Mouse (Mus musculus) skeletal muscle tissue, adult 2 months (tissue): ENCODE results near the gene Psmc4.

Experiments used
- DNase-seq: peaks from one replicate; pipeline ENCODE4 v3.0.0-alpha.2; 2012; ENCODE audit warnings: low read depth, low spot score

The Psmc4 gene

GRCm38 (mm10) chr7:28049476-28050409, at the start of gene Psmc4:
Psmc4 (minus strand) TSS chr7:28050101.
- peak; percentile 99 for DNase-seq

- no peak for DNase-seq
These were observed 49.2 kb upstream of the Psmc4 start for GRCm38 (mm10) chr7:28099101-28099500.

- DNase-seq: no peak
These were observed 43.6 kb upstream of the Psmc4 start for GRCm38 (mm10) chr7:28093541-28093940.

- no peak for DNase-seq
These were observed 36.3 kb upstream of the Psmc4 start for GRCm38 (mm10) chr7:28086236-28086635.

- no peak for DNase-seq
These were observed 34.3 kb upstream of the Psmc4 start for GRCm38 (mm10) chr7:28084215-28084614.

GRCm38 (mm10) chr7:28070531-28071298, 20.8 kb upstream of the Psmc4 start, which contains the start of gene Fcgbp:
Fcgbp (plus strand) TSS chr7:28071236.
- no peak for DNase-seq

GRCm38 (mm10) chr7:28069546-28070172, 19.8 kb upstream of the Psmc4 start:
- no peak for DNase-seq

GRCm38 (mm10) chr7:28068661-28069060, 18.8 kb upstream of the Psmc4 start:
- no peak for DNase-seq

- DNase-seq: no peak
These were observed 10.1 kb upstream of the Psmc4 start for GRCm38 (mm10) chr7:28059972-28060371.

GRCm38 (mm10) chr7:28053046-28053930, 3.4 kb upstream of the Psmc4 start:
- DNase-seq: no peak

GRCm38 (mm10) chr7:28050584-28050983, 683 bp upstream of the Psmc4 start:
- no peak for DNase-seq

GRCm38 (mm10) chr7:28044524-28044923, 5.4 kb downstream of the Psmc4 start:
- no peak for DNase-seq

GRCm38 (mm10) chr7:28014445-28014810, 35.5 kb downstream of the Psmc4 start:
- DNase-seq: no peak

- DNase-seq: peak; percentile 18
These were observed 36.1 kb downstream of the Psmc4 start, which contains the start of gene Zfp850 for GRCm38 (mm10) chr7:28013549-28014444. Zfp850 (minus strand) TSS chr7:28014115.

- DNase-seq: no peak
These were observed 39.6 kb downstream of the Psmc4 start for GRCm38 (mm10) chr7:28010271-28010670.
